Mouse (Mus musculus) MEL (cell line): ENCODE results near the gene Slc25a47. TPM values are rescaled to one million over a fixed set of nuclear protein-coding genes. Genes with fewer than 3 reads are reported as not detected.
"Not testable (repeated sequence)": the region's sequence is repeated elsewhere in the genome, so short reads cannot be mapped to it uniquely, and the experiment has no call there.

Experiments used
- DNase-seq: peaks from one replicate; pipeline ENCODE4 v3.0.0; 2011; ENCODE audit warnings: low read depth, low spot score
- H3K27ac ChIP-seq: 2 replicates; pipeline ENCODE4 v1.5.1; 2012; ENCODE audit warnings: low read depth, mild to moderate bottlenecking, control low read depth, low read length, moderate library complexity; ENCODE audit not compliant: control insufficient read depth
- H3K27me3 ChIP-seq, 2 experiments: fragments of 150-350 bp in 1 of 2; sonication (generic) in 1 of 2; 2 replicates each; pipeline ENCODE4 v1.6.1; 2012; ENCODE audit warnings: low read length in 2 of 2, mild to moderate bottlenecking in 2 of 2, improper control_type of control experiment in 1 of 2, moderate library complexity in 1 of 2; ENCODE audit not compliant: insufficient read depth in 2 of 2, control insufficient read depth in 1 of 2
- H3K36me3 ChIP-seq, 2 experiments: 2 replicates each; pipeline ENCODE4 v1.6.1; 2012 to 2014; ENCODE audit warnings: low read length in 2 of 2, improper control_type of control experiment in 1 of 2, inconsistent platforms in 1 of 2, mild to moderate bottlenecking in 1 of 2; ENCODE audit not compliant: insufficient read depth in 2 of 2, control insufficient read depth in 1 of 2
- H3K4me1 ChIP-seq, 2 experiments: fragments of 150-350 bp in 1 of 2; sonication (generic) in 1 of 2; 2 replicates each; pipeline ENCODE4 v1.6.1; 2012; ENCODE audit warnings: low read length in 2 of 2, improper control_type of control experiment in 1 of 2, mild to moderate bottlenecking in 1 of 2; ENCODE audit not compliant: insufficient read depth in 2 of 2, control insufficient read depth in 1 of 2
- H3K4me3 ChIP-seq, 2 experiments: fragments of 150-350 bp in 1 of 2; sonication (generic) in 1 of 2; 2 replicates each; pipeline ENCODE4 v1.5.1; 2012; ENCODE audit warnings: low read depth in 2 of 2, low read length in 2 of 2, mild to moderate bottlenecking in 2 of 2, moderate library complexity in 2 of 2, control low read depth in 1 of 2, improper control_type of control experiment in 1 of 2; ENCODE audit not compliant: control insufficient read depth in 1 of 2, insufficient read depth in 1 of 2
- H3K79me2 ChIP-seq: 2 replicates; pipeline ENCODE4 v1.6.1; 2012; ENCODE audit warnings: mild to moderate bottlenecking, low read length, moderate library complexity; ENCODE audit not compliant: control insufficient read depth, poor library complexity, insufficient read depth
- H3K9ac ChIP-seq: 2 replicates; pipeline ENCODE4 v1.6.1; 2012; ENCODE audit warnings: low read depth, mild to moderate bottlenecking, control low read depth, low read length, moderate library complexity; ENCODE audit not compliant: control insufficient read depth, poor library complexity, severe bottlenecking
- H3K9me3 ChIP-seq: fragments of 150-350 bp; sonication (generic); replicated peaks from 2 replicates; pipeline ENCODE4 v1.6.1; 2012; ENCODE audit warnings: mild to moderate bottlenecking, low read length, improper control_type of control experiment, moderate library complexity; ENCODE audit not compliant: insufficient read depth
- CHD2 ChIP-seq: IDR thresholded peaks from 2 replicates; pipeline ENCODE4 v1.6.1; 2011; ENCODE audit warnings: low read length, improper control_type of control experiment
- CTCF ChIP-seq, 3 experiments: IDR thresholded peaks in 2 of 3; conservative IDR thresholded peaks in 1 of 3; 2 replicates each; pipeline ENCODE4 v1.5.1; 2011 to 2012; ENCODE audit warnings: low read length in 3 of 3, low read depth in 2 of 3, mild to moderate bottlenecking in 2 of 3, improper control_type of control experiment in 1 of 3, inconsistent platforms in 1 of 3, mixed read lengths in 1 of 3, moderate library complexity in 1 of 3; ENCODE audit not compliant: control insufficient read depth in 1 of 3, insufficient read depth in 1 of 3, poor library complexity in 1 of 3, severe bottlenecking in 1 of 3
- E2F4 ChIP-seq: IDR thresholded peaks from 2 replicates; pipeline ENCODE4 v1.6.1; 2011; ENCODE audit warnings: low read depth, low read length, improper control_type of control experiment, borderline replicate concordance
- ELF1 ChIP-seq: IDR thresholded peaks from 2 replicates; pipeline ENCODE4 v1.6.1; 2014; ENCODE audit warnings: low read depth, mild to moderate bottlenecking, inconsistent platforms, low read length, improper control_type of control experiment, moderate library complexity
- GABPA ChIP-seq: IDR thresholded peaks from 2 replicates; pipeline ENCODE4 v1.6.1; 2012; ENCODE audit warnings: low read depth, mild to moderate bottlenecking, inconsistent platforms, low read length, improper control_type of control experiment, moderate library complexity
- HCFC1 ChIP-seq: IDR thresholded peaks from 2 replicates; pipeline ENCODE4 v1.6.1; 2012; ENCODE audit warnings: low read depth, mild to moderate bottlenecking, inconsistent platforms, low read length, improper control_type of control experiment, moderate library complexity
- MAX ChIP-seq: IDR thresholded peaks from 2 replicates; pipeline ENCODE4 v1.6.1; 2011; ENCODE audit warnings: low read length, improper control_type of control experiment
- MXI1 ChIP-seq: IDR thresholded peaks from 2 replicates; pipeline ENCODE4 v1.6.1; 2011; ENCODE audit warnings: mild to moderate bottlenecking, low read depth, low read length, improper control_type of control experiment
- MYB ChIP-seq: IDR thresholded peaks from 2 replicates; pipeline ENCODE4 v1.6.1; 2011; ENCODE audit warnings: mild to moderate bottlenecking, low read depth, low read length, improper control_type of control experiment
- MYC ChIP-seq: IDR thresholded peaks from 2 replicates; pipeline ENCODE4 v1.6.1; 2011; ENCODE audit warnings: low read depth, mild to moderate bottlenecking, low read length, improper control_type of control experiment, moderate library complexity
- NRF1 ChIP-seq: IDR thresholded peaks from 2 replicates; pipeline ENCODE4 v1.6.1; 2014; ENCODE audit warnings: low read depth, mild to moderate bottlenecking, inconsistent platforms, low read length, improper control_type of control experiment, moderate library complexity; ENCODE audit not compliant: poor library complexity, insufficient read depth, severe bottlenecking
- POLR2AphosphoS5 ChIP-seq: IDR thresholded peaks from 2 replicates; pipeline ENCODE4 v1.6.1; 2012; ENCODE audit warnings: low read depth, borderline replicate concordance, mild to moderate bottlenecking, inconsistent platforms, low read length, moderate library complexity, mixed read lengths
- SIN3A ChIP-seq: IDR thresholded peaks from 2 replicates; pipeline ENCODE4 v1.6.1; 2012; ENCODE audit warnings: low read length, improper control_type of control experiment, inconsistent platforms
- SMC3 ChIP-seq: IDR thresholded peaks from 2 replicates; pipeline ENCODE4 v1.6.1; 2011; ENCODE audit warnings: low read depth, low read length, improper control_type of control experiment
- TBP ChIP-seq: IDR thresholded peaks from 2 replicates; pipeline ENCODE4 v1.8.0; 2011; ENCODE audit warnings: low read depth, low read length, improper control_type of control experiment
- USF1 ChIP-seq: IDR thresholded peaks from 2 replicates; pipeline ENCODE4 v1.6.1; 2014; ENCODE audit warnings: low read depth, mild to moderate bottlenecking, inconsistent platforms, low read length, improper control_type of control experiment, moderate library complexity
- USF2 ChIP-seq, 2 experiments: IDR thresholded peaks; 2 replicates each; pipeline ENCODE4 v1.6.1; 2011 to 2012; ENCODE audit warnings: improper control_type of control experiment in 2 of 2, low read length in 2 of 2, borderline replicate concordance in 1 of 2, inconsistent platforms in 1 of 2, low read depth in 1 of 2, mild to moderate bottlenecking in 1 of 2; ENCODE audit not compliant: insufficient read depth in 1 of 2
- ZKSCAN1 ChIP-seq: IDR thresholded peaks from 2 replicates; pipeline ENCODE4 v1.6.1; 2012; ENCODE audit warnings: low read depth, mild to moderate bottlenecking, inconsistent platforms, low read length, improper control_type of control experiment, moderate library complexity
- ZMIZ1 ChIP-seq: IDR thresholded peaks from 2 replicates; pipeline ENCODE4 v1.6.1; 2012; ENCODE audit warnings: low read depth, mild to moderate bottlenecking, inconsistent platforms, low read length, improper control_type of control experiment, moderate library complexity
- ZNF384 ChIP-seq: IDR thresholded peaks from 2 replicates; pipeline ENCODE4 v1.6.1; 2012; ENCODE audit warnings: low read depth, mild to moderate bottlenecking, inconsistent platforms, low read length, improper control_type of control experiment
- polyA plus RNA-seq, 2 experiments: library from polyadenylated mRNA; stranded (reverse) in 1 of 2; unstranded in 1 of 2; fragments of >175 nt in 1 of 2; fragments of >200 nt in 1 of 2; gene quantifications; 2 replicates each; pipeline versions ENCODE4 v1.2.1 to v1.2.4; 2012; ENCODE audit warnings: low replicate concordance in 2 of 2, low read depth in 1 of 2; ENCODE audit not compliant: insufficient read length in 2 of 2, insufficient read depth in 1 of 2, missing spikeins in 1 of 2
- total RNA-seq: library from RNA; depleted of rRNA; stranded (reverse); fragments of 300-350 nt; gene quantifications from 2 replicates; pipeline ENCODE4 v1.2.3, GENCODE M21; 2012

Slc25a47 gene
- total and polyA plus RNA-seq, 3 experiments = 15.6 to 17.9 TPM; not detected in 1

DNA sequence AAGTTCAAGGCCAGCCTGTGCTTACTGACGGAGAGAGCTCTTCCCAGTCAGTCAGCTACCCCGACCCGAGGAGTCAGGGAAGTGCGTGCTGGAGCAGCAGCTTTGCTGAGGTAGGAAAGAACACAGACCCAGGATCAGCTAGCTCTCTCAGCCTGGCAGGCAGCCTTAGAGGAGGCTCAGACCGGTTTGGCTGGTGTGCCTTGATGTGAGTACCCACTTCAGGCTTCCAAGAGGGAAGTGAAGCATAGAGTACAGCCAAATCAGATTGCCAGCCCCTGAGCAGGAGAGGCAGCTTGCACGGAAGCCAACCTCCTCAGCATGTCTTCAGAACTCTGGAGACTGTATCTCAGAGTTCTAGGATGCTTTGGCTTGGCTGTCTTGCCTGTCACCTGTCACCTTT lies 5.3 kb downstream of the Slc25a47 start:
- Histone ChIP-seq H3K79me2 (peaks cover 18% of the 10 kb centered on the region), H3K27ac (no peak overlapping the region), H3K4me3 (no peak overlapping the region), H3K4me1 (peaks cover 3 to 10% of the 10 kb centered on the region in 2 experiments; a peak in 3 of 4 replicates), H3K9ac (no peak overlapping the region), H3K9me3 (no peaks in the 10 kb centered on the region), H3K36me3 (peaks cover 0 to 6% of the 10 kb centered on the region in 2 experiments; a peak in 2 of 4 replicates), H3K27me3 (no peaks in the 10 kb centered on the region)
- DNase-seq = no peak
- no peak for TF ChIP-seq MAX
- TF ChIP-seq ZNF384 = no peak
- TF ChIP-seq POLR2AphosphoS5 = no peak
- TF ChIP-seq SMC3 = no peak
- TF ChIP-seq NRF1 = no peak
- TF ChIP-seq ZMIZ1 = no peak
- no peak for TF ChIP-seq CHD2
- TF ChIP-seq USF2 (IDR thresholded peaks at IDR 0.05; ENCODE audit: borderline replicate concordance in 1 of 2, insufficient read depth in 1 of 2, low read depth in 1 of 2, low read length in 2 of 2) = no peak
- no peak for TF ChIP-seq USF1
- TF ChIP-seq HCFC1 = no peak
- TF ChIP-seq MXI1 = no peak
- TF ChIP-seq ZKSCAN1 = no peak
- no peak for TF ChIP-seq ELF1
- no peak for TF ChIP-seq E2F4
- no peak for TF ChIP-seq GABPA
- no peak for TF ChIP-seq CTCF (IDR thresholded peaks at IDR 0.05 in 2 of 3, conservative IDR thresholded peaks at IDR 0.05 in 1 of 3; ENCODE audit: control insufficient read depth in 1 of 3, insufficient read depth in 1 of 3, low read depth in 2 of 3, low read length in 3 of 3, poor library complexity in 1 of 3, severe bottlenecking in 1 of 3)
- no peak for TF ChIP-seq TBP
- TF ChIP-seq MYC = no peak

DNA sequence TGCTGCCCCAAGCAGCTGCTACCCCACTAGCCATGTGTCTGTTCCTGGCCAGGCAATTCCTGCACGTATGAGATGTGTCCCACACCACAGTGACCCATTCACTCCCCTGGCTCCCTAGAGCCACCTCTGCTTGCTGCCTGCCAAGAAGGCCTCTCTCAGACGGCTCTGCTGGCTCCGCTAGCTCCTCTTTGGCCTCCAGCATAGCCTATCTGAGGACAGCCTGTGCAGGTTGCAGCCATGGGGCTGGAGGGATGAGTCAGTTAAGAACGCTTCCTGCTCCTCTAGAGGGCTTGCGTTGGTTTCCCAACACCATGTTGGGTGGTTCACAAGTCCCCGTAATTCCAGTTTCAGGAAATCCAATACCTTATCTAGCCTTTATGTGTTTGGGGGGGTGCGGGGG lies 6.8 kb downstream of the Slc25a47 start:
- 0 out of 4 replicates have a peak, but pooled peaks cover 0 to under 1% of the 10 kb centered on the region in 2 experiments for H3K4me1 ChIP-seq
- no peak overlapping the region for H3K9ac ChIP-seq
- no peaks in the 10 kb centered on the region for H3K9me3 ChIP-seq
- no peaks in the 10 kb centered on the region for H3K27me3 ChIP-seq
- TF ChIP-seq ZNF384 (no peak), USF1 (no peak), USF2 (IDR thresholded peaks at IDR 0.05; ENCODE audit: borderline replicate concordance in 1 of 2, insufficient read depth in 1 of 2, low read depth in 1 of 2, low read length in 2 of 2) (no peak), SMC3 (no peak), HCFC1 (no peak), MYB (no peak), SIN3A (no peak)
- TF ChIP-seq, all 39 proteins: peak for 0
- DNase-seq = no peak
- peaks cover 3% of the 10 kb centered on the region for H3K79me2 ChIP-seq
- no peak overlapping the region for H3K4me3 ChIP-seq
- H3K36me3 ChIP-seq = peaks cover 0 to 2% of the 10 kb centered on the region in 2 experiments; a peak in 2 of 4 replicates
- no peak overlapping the region for H3K27ac ChIP-seq

GRCm38 (mm10) chr12:108848033-108848432 lies 12.2 kb downstream of the Slc25a47 start:
- not testable (repeated sequence) for H3K9ac ChIP-seq, H3K4me1 ChIP-seq, H3K9me3 ChIP-seq, H3K27ac ChIP-seq, H3K79me2 ChIP-seq, H3K4me3 ChIP-seq, H3K36me3 ChIP-seq, H3K27me3 ChIP-seq, DNase-seq
